Mouse (Mus musculus) layer of hippocampus, adult 9-10 months (tissue): ENCODE results near the gene Gm8334.
"Not testable (repeated sequence)": the region's sequence is repeated elsewhere in the genome, so short reads cannot be mapped to it uniquely, and the experiment has no call there.

Experiments
- DNase-seq: peaks from one replicate; pipeline ENCODE4 v3.0.0; 2022; ENCODE audit warnings: low spot score

The Gm8334 gene

GRCm38 (mm10) chrX:148615053-148615452 is at the start of gene Gm8334:
Gene Gm8334, minus strand, starts transcription at chrX:148615153.
- DNase-seq = not testable (repeated sequence)

DNA sequence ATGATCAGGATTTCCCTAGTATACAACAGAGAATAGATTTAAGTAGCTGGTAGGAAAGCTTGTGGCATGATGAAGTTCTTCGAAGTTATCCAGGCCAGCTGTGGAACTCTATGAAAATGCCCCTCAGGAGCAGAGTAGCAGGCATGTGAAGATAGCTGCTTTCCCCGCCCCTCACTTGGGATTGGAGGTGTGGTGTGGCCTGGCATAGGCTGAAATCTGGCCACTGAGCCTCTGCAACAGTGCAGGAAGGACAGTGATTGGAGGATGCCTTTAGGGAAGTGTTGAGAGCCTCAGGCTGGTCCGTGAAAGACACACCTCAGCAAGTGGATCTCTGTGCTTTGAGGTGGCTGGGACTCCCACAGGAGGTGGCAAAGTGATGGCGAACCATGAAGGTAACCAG is 48.3 kb upstream of the Gm8334 start, which contains the start of gene Gm15127:
TSS of gene Gm15127 (plus strand) at position 301 of the 400 bp plus-strand sequence.
- not testable (repeated sequence) for DNase-seq
